Mouse (Mus musculus): Measurements from ENCODE around the gene Hmgb1.

- TF ChIP-seq EP300 (IDR thresholded peaks at IDR 0.05; ENCODE audit: low read length) (no peak), NRF1 (IDR thresholded peaks at IDR 0.05; ENCODE audit: low read depth, low read length) (no peak), TBP (conservative IDR thresholded peaks at IDR 0.05; ENCODE audit: low read depth, low read length) (no peak)
Measured at GRCm38 (mm10) chr5:149135455-149136354, 48.6 kb downstream of the Hmgb1 start.

All from CH12.LX (cell line).